Mouse (Mus musculus) CD4-positive, CD25-positive, alpha-beta regulatory T cell, adult 4 months (primary cell): ENCODE data around the gene Aig1. TPM values are rescaled to one million over a fixed set of nuclear protein-coding genes. Genes with fewer than 3 reads are reported as not detected.

Source experiments
- ATAC-seq: one replicate; pipeline ENCODE4 v1.8.0; 2017
- polyA plus RNA-seq, 2 experiments: library from polyadenylated mRNA; unstranded; fragments of 100-300 nt; shearing (Covaris generic); gene quantifications; one replicate each; pipeline ENCODE4 v1.2.1; 2017

Gene Aig1
- polyA plus RNA-seq, 2 experiments from 2014 or later, result 24.0 to 28.3 TPM

GRCm38 (mm10) chr10:13844864-13845263, 23.9 kb downstream of the Aig1 start:
- no peak for ATAC-seq

DNA sequence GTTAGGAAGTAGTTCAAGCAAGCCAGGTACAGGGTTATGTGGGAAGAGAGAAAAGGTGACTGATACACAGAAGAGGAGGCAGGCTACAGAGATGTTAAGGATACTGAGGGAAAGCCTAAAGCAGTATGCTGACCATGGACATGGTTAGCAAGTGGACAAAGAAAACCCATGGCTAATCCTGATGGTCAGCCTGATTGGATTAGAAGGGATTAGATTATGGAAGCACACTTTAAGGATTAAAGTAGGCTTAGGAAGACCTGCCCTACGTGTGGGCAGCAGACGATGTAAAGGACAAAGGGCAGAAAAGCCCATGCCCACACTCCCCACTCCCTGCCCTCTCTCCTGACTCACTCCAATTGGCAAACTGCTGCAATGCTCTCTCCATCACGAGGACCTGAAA, 25.0 kb downstream of the Aig1 start:
- no peak for ATAC-seq

GRCm38 (mm10) chr10:13842855-13843254, 25.9 kb downstream of the Aig1 start:
- ATAC-seq, result no peak

GRCm38 (mm10) chr10:13838511-13839126, 30.2 kb downstream of the Aig1 start:
- no peak for ATAC-seq

- ATAC-seq, result no peak
Observed at GRCm38 (mm10) chr10:13837709-13838456, 30.9 kb downstream of the Aig1 start.

GRCm38 (mm10) chr10:13836956-13837355, 31.8 kb downstream of the Aig1 start:
- ATAC-seq, result no peak

DNA sequence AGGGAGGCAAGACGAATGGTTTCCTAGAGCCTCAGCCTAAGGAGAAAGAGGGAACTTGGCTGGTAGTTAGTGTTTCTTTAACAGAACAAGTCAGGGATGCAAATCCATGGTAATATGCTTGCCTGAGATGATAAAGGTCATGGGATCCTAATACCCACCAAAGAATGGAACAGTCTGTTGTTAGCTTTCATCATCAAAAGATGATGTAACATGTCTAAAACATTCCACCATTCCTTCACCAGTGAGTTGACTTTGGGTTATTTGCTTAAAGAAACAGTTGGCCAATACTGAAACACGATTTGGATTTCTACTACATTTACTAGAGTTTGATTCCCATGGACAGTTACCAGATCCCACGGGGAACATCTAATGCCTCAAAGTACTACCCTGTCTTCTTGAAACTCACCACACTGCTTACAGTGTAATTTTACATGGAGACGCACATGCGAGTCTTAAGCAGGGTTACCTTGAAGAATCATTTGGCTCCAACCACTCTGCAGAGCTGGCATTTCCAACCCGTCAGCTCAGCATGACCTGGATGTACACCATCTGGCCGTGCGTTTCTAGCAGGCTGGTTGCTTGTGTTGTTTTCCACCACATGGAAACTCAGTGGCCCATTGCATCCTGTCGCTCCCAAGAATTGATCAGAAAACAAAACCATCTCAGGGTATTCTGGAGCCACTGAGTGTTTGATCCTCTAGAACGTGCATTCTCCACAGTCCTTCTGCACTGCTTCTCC, 32.9 kb downstream of the Aig1 start:
- no peak for ATAC-seq

DNA sequence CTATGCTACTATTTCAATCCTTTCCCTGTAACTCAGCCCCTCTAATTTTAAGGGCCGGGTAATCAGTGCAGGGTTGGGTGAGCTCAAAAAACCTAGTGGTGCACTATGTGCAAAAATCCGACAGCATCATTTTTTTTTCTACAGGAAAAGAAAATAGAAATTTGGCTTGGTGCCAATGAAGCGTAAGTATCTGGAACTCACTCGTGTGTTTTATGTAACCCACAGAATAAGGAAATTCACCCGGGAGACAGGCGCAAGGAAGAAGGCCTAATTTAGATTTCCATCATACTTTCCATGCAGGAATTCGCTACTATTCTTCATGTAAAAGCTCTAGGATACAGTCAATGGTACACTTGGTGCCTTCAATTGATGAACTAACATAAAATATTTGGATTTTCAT, 34.7 kb downstream of the Aig1 start:
- no peak for ATAC-seq

DNA sequence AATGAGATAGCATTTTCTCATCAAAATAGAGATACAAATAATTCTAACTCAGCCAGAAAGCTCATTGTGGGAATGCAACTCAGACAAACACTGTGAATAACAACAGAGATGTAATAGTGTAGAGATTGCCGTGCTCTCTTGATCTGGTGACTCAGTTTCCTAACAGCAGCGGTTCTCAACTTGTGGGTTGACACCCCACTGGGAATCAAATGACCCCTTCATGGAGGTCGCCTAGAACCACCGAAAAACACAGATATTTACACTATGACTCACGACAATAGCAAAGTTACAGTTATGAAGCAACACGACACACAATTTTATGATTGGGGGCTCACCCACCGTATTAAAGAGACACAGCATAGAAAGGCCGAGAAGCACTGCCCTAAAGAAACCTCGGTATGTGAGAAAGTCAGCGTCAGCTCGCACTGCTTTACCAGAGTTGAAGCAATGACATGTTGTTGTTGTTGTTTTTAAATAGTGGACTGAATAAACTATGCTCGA, 35.7 kb downstream of the Aig1 start:
- ATAC-seq, result no peak

DNA sequence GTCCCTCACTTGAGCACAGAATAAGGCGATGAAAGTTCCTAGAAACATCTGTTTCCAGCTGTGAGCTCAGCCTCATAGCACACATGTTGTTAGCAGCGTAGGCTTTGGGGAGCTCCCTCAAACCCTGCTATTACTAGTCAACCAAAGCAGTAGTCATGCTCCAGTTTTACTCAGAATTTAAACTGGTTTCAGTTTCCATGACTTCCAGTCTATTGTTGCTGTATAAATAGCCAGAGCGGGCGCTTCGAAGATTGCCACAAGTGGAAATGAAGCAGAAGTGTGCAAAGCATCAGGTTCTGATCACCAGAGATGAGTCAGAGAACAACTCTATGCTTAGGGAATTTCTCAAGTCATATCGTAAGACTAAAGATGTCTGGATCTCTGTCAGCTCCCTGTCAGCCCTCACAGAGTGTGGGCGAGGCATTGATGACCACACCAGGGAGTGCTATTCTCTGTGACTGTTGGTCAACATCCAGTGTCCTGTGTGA, 36.2 kb downstream of the Aig1 start:
- ATAC-seq, result peak; percentile 88

GRCm38 (mm10) chr10:13827150-13827549, 41.6 kb downstream of the Aig1 start:
- peak; percentile 56 for ATAC-seq

GRCm38 (mm10) chr10:13813591-13813990, 55.2 kb downstream of the Aig1 start:
- ATAC-seq, result no peak

DNA sequence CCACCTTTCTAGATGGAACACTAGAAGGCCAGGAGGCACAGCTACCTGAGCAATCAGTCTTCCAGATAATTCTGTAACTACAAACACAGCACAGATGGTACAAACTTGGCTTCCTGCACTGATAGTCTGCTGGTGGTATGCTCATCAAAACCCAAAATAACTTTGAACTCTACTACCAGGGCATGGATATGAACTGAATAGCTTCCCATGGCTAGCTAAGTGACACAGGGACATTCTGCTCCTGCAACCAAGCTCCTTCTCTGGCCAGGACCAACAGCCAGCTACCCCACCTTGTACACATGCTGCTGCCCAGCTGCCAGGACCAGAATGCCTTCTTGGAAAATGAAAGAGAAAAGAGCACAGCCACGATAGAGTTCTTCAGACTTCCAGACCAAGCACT, 60.5 kb downstream of the Aig1 start:
- no peak for ATAC-seq

DNA sequence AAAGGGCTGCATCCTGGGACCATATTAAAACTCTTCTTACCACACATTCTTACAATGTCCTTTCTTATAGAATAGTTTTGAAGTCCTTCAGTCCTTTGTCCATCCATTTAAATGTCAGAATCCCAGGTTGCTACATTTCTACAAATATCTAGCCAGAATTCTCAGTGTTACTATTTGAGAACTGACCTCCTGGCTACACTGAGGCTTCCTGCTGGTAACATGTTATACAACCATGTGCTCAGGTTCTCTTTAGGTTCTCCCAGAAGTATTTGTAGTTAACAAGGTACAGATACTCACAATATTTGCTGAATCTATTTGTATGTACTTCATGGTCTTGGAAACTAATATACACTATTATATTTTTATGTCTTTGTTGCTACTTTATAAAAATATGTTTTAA, 62.0 kb downstream of the Aig1 start:
- ATAC-seq, result no peak

GRCm38 (mm10) chr10:13801296-13801695, 67.5 kb downstream of the Aig1 start:
- no peak for ATAC-seq

DNA sequence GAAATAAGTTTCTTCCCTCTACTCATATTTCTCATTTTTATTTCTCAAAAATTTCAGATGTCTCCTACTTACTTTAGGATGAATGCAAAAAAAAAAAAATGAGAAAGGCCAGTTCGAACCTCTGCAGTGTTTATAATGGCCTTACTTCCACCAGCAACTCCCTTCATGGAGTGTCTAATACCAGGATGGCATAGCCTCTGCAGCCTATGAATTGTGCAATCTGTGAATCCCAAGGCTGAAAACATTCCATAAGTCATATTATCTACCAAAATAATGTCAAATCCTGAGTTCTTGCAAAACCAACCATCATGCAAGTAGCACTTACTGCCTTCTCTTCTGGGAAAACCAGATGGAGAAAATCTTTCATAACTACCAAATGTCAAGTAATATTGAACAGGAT, 75.3 kb downstream of the Aig1 start:
- ATAC-seq, result no peak

GRCm38 (mm10) chr10:13792788-13793187, 76.0 kb downstream of the Aig1 start:
- ATAC-seq, result no peak

DNA sequence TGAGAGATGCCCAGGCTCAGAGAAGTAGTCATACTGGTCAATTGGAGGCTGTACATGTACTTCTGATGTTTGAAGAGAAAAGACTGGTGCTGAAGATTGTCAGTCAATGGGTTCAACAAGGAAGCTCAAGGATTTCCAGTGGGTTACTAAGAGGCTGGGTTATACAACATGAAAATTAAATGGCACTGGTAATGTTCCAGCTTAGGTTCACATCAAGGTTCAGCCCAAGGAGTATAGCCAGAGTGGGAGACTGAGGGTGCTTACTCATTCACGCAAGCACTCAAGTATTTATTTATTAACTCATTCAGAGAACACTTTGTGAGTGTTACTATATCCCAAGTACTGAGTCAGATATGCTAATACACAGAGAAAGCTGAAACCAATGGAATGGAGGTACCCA, 79.2 kb downstream of the Aig1 start:
- no peak for ATAC-seq

- no peak for ATAC-seq
Observed at GRCm38 (mm10) chr10:13788057-13788456, 80.7 kb downstream of the Aig1 start.

- no peak for ATAC-seq
Observed at GRCm38 (mm10) chr10:13782774-13783173, 86.0 kb downstream of the Aig1 start.

DNA sequence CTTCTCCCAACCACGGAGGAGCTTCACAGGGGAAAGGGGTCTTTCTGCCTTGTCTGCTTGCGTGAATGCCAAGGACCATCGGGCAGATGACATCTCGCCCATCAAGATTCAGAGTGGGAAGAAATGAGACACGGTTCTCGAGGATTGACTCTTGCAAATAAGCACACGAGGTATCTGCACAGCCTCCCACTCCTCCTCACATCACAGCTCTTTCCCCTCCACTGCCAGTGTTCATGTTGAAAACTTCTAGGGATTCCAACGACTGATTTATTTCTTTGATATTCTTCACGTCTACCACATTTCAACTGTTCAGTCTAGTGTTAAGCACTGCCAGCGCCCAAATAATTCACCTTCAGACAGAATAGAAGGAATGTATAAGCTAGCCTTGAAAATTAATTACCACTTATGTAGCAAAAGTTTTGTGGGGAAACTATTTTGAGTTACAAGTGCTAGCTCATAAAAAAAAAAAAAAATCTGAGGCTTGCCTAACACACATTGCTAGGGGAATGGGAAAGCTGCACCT, 86.5 kb downstream of the Aig1 start:
- no peak for ATAC-seq

DNA sequence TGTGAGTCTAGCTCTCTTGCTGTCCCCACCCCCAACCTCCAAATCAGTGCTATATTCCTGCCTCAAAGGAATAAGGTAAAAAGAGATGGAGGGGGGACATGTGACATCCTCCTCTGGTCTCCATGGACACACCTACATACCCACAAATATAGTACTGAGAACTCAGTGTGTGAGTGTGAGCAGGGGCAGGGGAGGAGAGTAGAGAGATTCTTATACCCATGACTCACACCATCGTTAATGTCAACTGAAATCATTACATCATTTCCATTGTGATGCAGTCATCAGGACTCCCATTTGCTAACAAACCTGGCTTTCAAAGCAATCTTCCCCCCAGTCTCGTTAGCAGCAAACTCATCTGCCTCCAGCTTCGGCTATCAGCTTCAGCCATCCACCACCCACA, 92.8 kb downstream of the Aig1 start:
- ATAC-seq, result no peak

GRCm38 (mm10) chr10:13775411-13775810, 93.4 kb downstream of the Aig1 start:
- ATAC-seq, result no peak
